Comparison of ENCODE assay signal across 8 mouse cellular contexts in the genomic region with DNA sequence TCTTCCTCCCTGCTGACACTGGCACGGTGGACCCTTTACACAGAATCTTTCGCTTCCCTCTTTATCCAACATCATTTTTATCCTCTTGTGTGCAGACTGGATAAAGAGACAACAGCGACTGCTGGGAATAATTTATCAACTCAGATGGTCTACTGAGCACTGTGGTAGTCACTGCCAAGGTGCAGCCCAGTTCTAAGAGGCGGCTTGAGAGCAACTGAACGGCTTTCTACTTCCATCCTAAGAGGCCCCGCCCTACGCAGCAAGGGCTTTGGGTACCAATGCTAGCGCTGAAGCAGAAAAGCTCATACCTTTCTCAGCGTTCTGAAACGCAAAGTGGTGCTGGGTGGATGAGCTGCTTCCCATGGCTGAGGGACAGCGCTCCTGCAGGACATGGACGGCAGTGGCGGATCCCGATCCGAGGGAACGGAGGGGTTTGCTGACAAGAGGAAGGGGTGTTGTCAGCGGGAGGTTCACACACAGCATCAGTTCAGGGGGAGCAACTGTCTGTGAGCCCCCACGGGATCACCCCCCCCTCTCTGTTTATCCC. TPM values are rescaled to one million over a fixed set of nuclear protein-coding genes. Genes with fewer than 3 reads are reported as not detected.
DNase-seq lines count a peak whose midpoint lies in the region; ATAC-seq and TF ChIP-seq lines count a peak whose summit lies in the region.

No protein-coding gene starts in this region.

- H3K4me3 ChIP-seq in kidney, postnatal 0 days (replicated peaks; ENCODE audit: low read depth, low read length), result no peak overlapping the region
- no peak overlapping the region for H3K4me3 ChIP-seq in neural tube, embryonic 12.5 days

- no peak overlapping the region for H3K4me2 ChIP-seq in kidney, postnatal 0 days (ENCODE audit: low read length)
- H3K4me2 ChIP-seq in neural tube, embryonic 12.5 days (replicated peaks), result peak overlapping the region; percentile 24; the same call in 1 of the 2 replicates

- H3K36me3 ChIP-seq in kidney, postnatal 0 days (ENCODE audit: insufficient read depth, low read length), result no peaks in the 10 kb centered on the region
- H3K36me3 ChIP-seq in neural tube, embryonic 12.5 days, result no peaks in the 10 kb centered on the region

- peak; percentile 60 for TF ChIP-seq CTCF in kidney, postnatal 0 days (IDR thresholded peaks at IDR 0.05; ENCODE audit: low read depth)

- H3K4me1 ChIP-seq in kidney, postnatal 0 days (replicated peaks; ENCODE audit: insufficient read depth, low read length), result peaks cover 13% of the 10 kb centered on the region; the same call in 1 of the 2 replicates
- H3K4me1 ChIP-seq in neural tube, embryonic 12.5 days, result 0 out of 2 replicates have a peak, but pooled peaks cover 4% of the 10 kb centered on the region

- no peak overlapping the region for H3K27ac ChIP-seq in kidney, postnatal 0 days
- no peak overlapping the region for H3K27ac ChIP-seq in neural tube, embryonic 12.5 days

- peak; percentile 21 for DNase-seq in kidney, postnatal 0 days (ENCODE audit: low spot score)
- DNase-seq in kidney, adult 18-20 months, result no peak
- DNase-seq in embryo, embryonic 10 days (ENCODE audit: low spot score), result peak; percentile 74
- DNase-seq in forelimb bud, embryonic 11.5 days (ENCODE audit: low read depth, low spot score), result peak; percentile 21
- no peak for DNase-seq in adrenal gland, postnatal 36 days
- DNase-seq in layer of hippocampus, adult 8-10 months (ENCODE audit: low spot score in 2 of 2), result no peak
- no peak for DNase-seq in spleen, postnatal 36 days (ENCODE audit: low spot score in 2 of 2)

- H3K27me3 ChIP-seq in kidney, postnatal 0 days (ENCODE audit: insufficient read depth, low read length), result no peaks in the 10 kb centered on the region
- no peaks in the 10 kb centered on the region for H3K27me3 ChIP-seq in neural tube, embryonic 12.5 days (replicated peaks)

- H3K9ac ChIP-seq in kidney, postnatal 0 days (ENCODE audit: low read depth, low read length), result no peak overlapping the region
- H3K9ac ChIP-seq in neural tube, embryonic 12.5 days, result no peak overlapping the region

- no peaks in the 10 kb centered on the region for H3K9me3 ChIP-seq in kidney, postnatal 0 days (replicated peaks; ENCODE audit: low read length)
- H3K9me3 ChIP-seq in neural tube, embryonic 12.5 days, result no peaks in the 10 kb centered on the region

- no peak for ATAC-seq in kidney, postnatal 0 days (replicated peaks; ENCODE audit: low FRiP score, low read depth)
- ATAC-seq in neural tube, embryonic 12.5 days (ENCODE audit: low FRiP score, low read depth), result no peak

- 30% methylated on average over 18 of the region's 18 CpGs for WGBS in kidney, postnatal 0 days
- 31% methylated on average over 18 of the region's 18 CpGs for WGBS in neural tube, embryonic 12.5 days

RNA-seq across cellular contexts. Expression of a gene that starts 3.2 kb away (rescaled TPM):
- polyA plus RNA-seq in kidney, postnatal 0 days (2015; fragmentation: Nextera tagmentation; extraction: Ambion mirVana), result 0.07 and 0.20 TPM in 2 replicates
- polyA plus RNA-seq in neural tube, embryonic 12.5 days (2016; fragmentation: Nextera tagmentation; extraction: Ambion mirVana), result 0.20 TPM in 1 of 2 replicates, not detected in the other
- total RNA-seq in adrenal gland, postnatal 36 days (2021), result not detected
- total RNA-seq in layer of hippocampus, adult 8-10 months (2022), result 1 to 10 TPM in 1 of 4 experiments, under 1 TPM in 3; 0.34 to 1.2 (median 0.71) TPM

RNA-seq across cellular contexts. Expression of a gene that starts 25.1 kb away (rescaled TPM):
- polyA plus RNA-seq in kidney, postnatal 0 days (2015; fragmentation: Nextera tagmentation; extraction: Ambion mirVana), result 19.4 and 19.7 TPM in 2 replicates
- 7.2 and 8.5 TPM in 2 replicates for polyA plus RNA-seq in neural tube, embryonic 12.5 days (2016; fragmentation: Nextera tagmentation; extraction: Ambion mirVana)
- 10 to 100 TPM; 17.5 to 19.6 TPM for total RNA-seq in adrenal gland, postnatal 36 days (2021)
- 10 to 100 TPM; 46.9 to 57.1 (median 50.3) TPM for total RNA-seq in layer of hippocampus, adult 8-10 months (2022)

RNA-seq across cellular contexts. Expression of a gene that starts 37.7 kb away (rescaled TPM):
- not detected in 2 replicates for polyA plus RNA-seq in kidney, postnatal 0 days (2015; fragmentation: Nextera tagmentation; extraction: Ambion mirVana)
- not detected in 2 replicates for polyA plus RNA-seq in neural tube, embryonic 12.5 days (2016; fragmentation: Nextera tagmentation; extraction: Ambion mirVana)
- total RNA-seq in adrenal gland, postnatal 36 days (2021), result not detected
- total RNA-seq in layer of hippocampus, adult 8-10 months (2022), result not detected

RNA-seq across cellular contexts. Expression of a gene that starts 57.4 kb away (rescaled TPM):
- polyA plus RNA-seq in kidney, postnatal 0 days (2015; fragmentation: Nextera tagmentation; extraction: Ambion mirVana), result 33.8 and 34.8 TPM in 2 replicates
- polyA plus RNA-seq in neural tube, embryonic 12.5 days (2016; fragmentation: Nextera tagmentation; extraction: Ambion mirVana), result 33.6 and 35.0 TPM in 2 replicates
- 10 to 100 TPM; 30.6 to 33.8 TPM for total RNA-seq in adrenal gland, postnatal 36 days (2021)
- total RNA-seq in layer of hippocampus, adult 8-10 months (2022), result 10 to 100 TPM; 20.2 to 26.5 (median 22.8) TPM

Comparison
In these comparisons a context has a peak if more than half of its experiments do, and no peak if none do; other contexts are left out.
1. DNase-seq: peak in kidney, postnatal 0 days (single experiment), embryo, embryonic 10 days (single experiment) and forelimb bud, embryonic 11.5 days (single experiment); none in kidney, adult 18-20 months (single experiment), adrenal gland, postnatal 36 days (0 of 2), layer of hippocampus, adult 8-10 months (0 of 2) and spleen, postnatal 36 days (0 of 2).